Mouse (Mus musculus) ES-Bruce4 (cell line): ENCODE data around the gene Zdhhc14. TPM values are rescaled to one million over a fixed set of nuclear protein-coding genes. Genes with fewer than 3 reads are reported as not detected.

Experiments
- H3K27ac ChIP-seq: 2 replicates; pipeline ENCODE4 v1.5.1; 2012; ENCODE audit warnings: low read length, inconsistent platforms; ENCODE audit not compliant: insufficient read depth
- H3K27me3 ChIP-seq: 2 replicates; pipeline ENCODE4 v1.6.1; 2012; ENCODE audit warnings: mild to moderate bottlenecking, low read length, inconsistent platforms; ENCODE audit not compliant: control insufficient read depth, poor library complexity, insufficient read depth, severe bottlenecking
- H3K36me3 ChIP-seq: 2 replicates; pipeline ENCODE4 v1.6.1; 2012; ENCODE audit warnings: inconsistent platforms, mild to moderate bottlenecking, low read length, moderate library complexity; ENCODE audit not compliant: control insufficient read depth, poor library complexity, insufficient read depth, severe bottlenecking
- H3K4me1 ChIP-seq: one replicate; pipeline ENCODE4 v1.8.1; 2011; ENCODE audit warnings: low read length; ENCODE audit not compliant: control insufficient read depth, insufficient read depth
- H3K4me3 ChIP-seq: 2 replicates; pipeline ENCODE4 v1.5.1; 2011; ENCODE audit warnings: low read depth, mild to moderate bottlenecking, low read length
- H3K9ac ChIP-seq: 2 replicates; pipeline ENCODE4 v1.6.1; 2012; ENCODE audit warnings: low read depth, mild to moderate bottlenecking, inconsistent platforms; ENCODE audit not compliant: poor library complexity, severe bottlenecking
- H3K9me3 ChIP-seq: replicated peaks from 2 replicates; pipeline ENCODE4 v1.6.1; 2012; ENCODE audit warnings: mild to moderate bottlenecking, low read length, inconsistent platforms; ENCODE audit not compliant: control insufficient read depth, poor library complexity, insufficient read depth, severe bottlenecking
- CTCF ChIP-seq: IDR thresholded peaks from one replicate; pipeline ENCODE4 v1.8.1; 2011; ENCODE audit warnings: low read depth, low read length
- EP300 ChIP-seq: IDR thresholded peaks from 2 replicates; pipeline ENCODE4 v1.6.1; 2011; ENCODE audit warnings: low read depth, low read length; ENCODE audit not compliant: insufficient read depth
- POLR2A ChIP-seq: IDR thresholded peaks from one replicate; pipeline ENCODE4 v1.8.1; 2011; ENCODE audit warnings: low read length; ENCODE audit not compliant: insufficient read depth
- polyA plus RNA-seq: library from polyadenylated mRNA; stranded (reverse); fragments of >200 nt; gene quantifications from 2 replicates; pipeline ENCODE4 v1.2.4, GENCODE M21; 2011; ENCODE audit warnings: low read depth; ENCODE audit not compliant: missing spikeins, insufficient read depth, insufficient read length

Zdhhc14 gene
- polyA plus RNA-seq, 1 experiment = 1.0 TPM

- Histone ChIP-seq H3K4me3 (no peak overlapping the region), H3K9ac (no peak overlapping the region), H3K36me3 (no peaks in the 10 kb centered on the region), H3K27me3 (no peaks in the 10 kb centered on the region), H3K27ac (no peak overlapping the region), H3K4me1 (no peaks in the 10 kb centered on the region), H3K9me3 (no peaks in the 10 kb centered on the region)
- TF ChIP-seq EP300 (no peak), POLR2A (no peak), CTCF (no peak)
Measured at GRCm38 (mm10) chr17:5607352-5607751, 115.0 kb downstream of the Zdhhc14 start.

GRCm38 (mm10) chr17:5609875-5610552 lies 117.7 kb downstream of the Zdhhc14 start:
- no peak for TF ChIP-seq POLR2A
- TF ChIP-seq CTCF = no peak
- no peak for TF ChIP-seq EP300
- no peak overlapping the region for H3K27ac ChIP-seq
- H3K4me1 ChIP-seq = peaks cover under 1% of the 10 kb centered on the region
- no peak overlapping the region for H3K4me3 ChIP-seq
- H3K9ac ChIP-seq = no peak overlapping the region
- no peaks in the 10 kb centered on the region for H3K9me3 ChIP-seq
- H3K27me3 ChIP-seq = no peaks in the 10 kb centered on the region
- H3K36me3 ChIP-seq = no peaks in the 10 kb centered on the region

GRCm38 (mm10) chr17:5612236-5612635 lies 119.9 kb downstream of the Zdhhc14 start:
- TF ChIP-seq POLR2A = no peak
- no peak for TF ChIP-seq EP300
- no peak for TF ChIP-seq CTCF
- peaks cover 4% of the 10 kb centered on the region for H3K4me1 ChIP-seq
- H3K36me3 ChIP-seq = no peaks in the 10 kb centered on the region
- H3K27me3 ChIP-seq = no peaks in the 10 kb centered on the region
- no peak overlapping the region for H3K4me3 ChIP-seq
- no peak overlapping the region for H3K27ac ChIP-seq
- no peak overlapping the region for H3K9ac ChIP-seq
- no peaks in the 10 kb centered on the region for H3K9me3 ChIP-seq

GRCm38 (mm10) chr17:5614771-5615318 lies 122.5 kb downstream of the Zdhhc14 start:
- Histone ChIP-seq H3K27ac (no peak overlapping the region), H3K9me3 (no peaks in the 10 kb centered on the region), H3K27me3 (no peaks in the 10 kb centered on the region), H3K9ac (no peak overlapping the region), H3K4me3 (no peak overlapping the region), H3K36me3 (no peaks in the 10 kb centered on the region), H3K4me1 (peaks cover 4% of the 10 kb centered on the region)
- TF ChIP-seq CTCF (no peak), POLR2A (no peak)

GRCm38 (mm10) chr17:5621626-5622591 lies 129.6 kb downstream of the Zdhhc14 start:
- TF ChIP-seq POLR2A (no peak), CTCF (no peak), EP300 (no peak)
- H3K4me1 ChIP-seq = no peaks in the 10 kb centered on the region
- H3K9me3 ChIP-seq = no peaks in the 10 kb centered on the region
- no peak overlapping the region for H3K4me3 ChIP-seq
- H3K36me3 ChIP-seq = no peaks in the 10 kb centered on the region
- H3K27ac ChIP-seq = no peak overlapping the region
- H3K27me3 ChIP-seq = no peaks in the 10 kb centered on the region
- no peak overlapping the region for H3K9ac ChIP-seq
